Mouse (Mus musculus) olfactory bulb, adult 2 months (tissue): Measurements from ENCODE around the gene Jph4. TPM values are rescaled to one million over a fixed set of nuclear protein-coding genes. Genes with fewer than 3 reads are reported as not detected.
A peak's percentile ranks its signal among the peaks of the same experiment; 100 is the strongest.

Experiments
- H3K27ac ChIP-seq: fragments of 200-500 bp; 2 replicates; pipeline ENCODE4 v1.5.1; 2012; ENCODE audit warnings: low read depth, low read length; ENCODE audit not compliant: insufficient read depth
- H3K4me1 ChIP-seq: fragments of 200-500 bp; 2 replicates; pipeline ENCODE4 v1.6.1; 2012; ENCODE audit warnings: low read length; ENCODE audit not compliant: control insufficient read depth, insufficient read depth
- H3K4me3 ChIP-seq: fragments of 200-500 bp; 2 replicates; pipeline ENCODE4 v1.5.1; 2012; ENCODE audit warnings: mild to moderate bottlenecking, low read depth, low read length, moderate library complexity; ENCODE audit not compliant: insufficient read depth
- CTCF ChIP-seq: fragments of 200-500 bp; IDR thresholded peaks from 2 replicates; pipeline ENCODE4 v1.5.1; 2012; ENCODE audit warnings: low read depth, mild to moderate bottlenecking, low read length, moderate library complexity; ENCODE audit not compliant: insufficient read depth
- POLR2A ChIP-seq: fragments of 200-500 bp; IDR thresholded peaks from 2 replicates; pipeline ENCODE4 v1.6.1; 2012; ENCODE audit warnings: mild to moderate bottlenecking, low read depth, low read length, moderate library complexity; ENCODE audit not compliant: insufficient read depth
- WGBS: fragments of 180-500 bp; shearing (Covaris S2); methylation state at CpG from one replicate; pipeline ENCODE4 v1.1.7; 2018; 5-methylcytosine and 5-hydroxymethylcytosine counted together
- polyA plus RNA-seq: library from polyadenylated mRNA; stranded (reverse); fragments of >200 nt; gene quantifications from 2 replicates; pipeline ENCODE4 v1.2.4, GENCODE M21; 2012; ENCODE audit warnings: low replicate concordance; ENCODE audit not compliant: missing spikeins, insufficient read depth, insufficient read length

Jph4 gene
- polyA plus RNA-seq, 1 experiment: not detected

DNA sequence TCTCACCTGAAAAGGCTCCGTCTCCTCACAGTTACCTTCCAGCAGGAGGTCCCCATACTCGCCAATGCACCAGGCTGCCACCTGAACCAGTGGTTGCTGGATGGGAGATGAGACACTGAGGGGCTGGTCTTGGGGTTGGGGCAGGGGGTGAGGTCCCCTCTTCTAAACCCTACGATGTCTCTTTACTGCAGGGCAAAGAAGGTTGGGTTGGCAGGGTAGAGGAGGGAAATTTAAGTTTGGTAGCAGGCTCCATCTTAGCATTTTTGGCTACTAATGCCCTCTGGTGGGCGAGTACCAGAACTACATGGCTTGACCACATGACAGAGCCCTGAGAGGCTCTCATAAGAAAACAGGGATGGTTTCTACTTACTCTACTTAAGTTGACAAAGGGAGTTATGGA, 15.1 kb downstream of the Jph4 start:
- H3K4me1 ChIP-seq: peaks cover 20% of the 10 kb centered on the region
- H3K4me3 ChIP-seq: no peak overlapping the region
- TF ChIP-seq CTCF: no peak
- TF ChIP-seq POLR2A: no peak
- WGBS: 43% methylated on average over 4 of the region's 4 CpGs
- no peak overlapping the region for H3K27ac ChIP-seq

DNA sequence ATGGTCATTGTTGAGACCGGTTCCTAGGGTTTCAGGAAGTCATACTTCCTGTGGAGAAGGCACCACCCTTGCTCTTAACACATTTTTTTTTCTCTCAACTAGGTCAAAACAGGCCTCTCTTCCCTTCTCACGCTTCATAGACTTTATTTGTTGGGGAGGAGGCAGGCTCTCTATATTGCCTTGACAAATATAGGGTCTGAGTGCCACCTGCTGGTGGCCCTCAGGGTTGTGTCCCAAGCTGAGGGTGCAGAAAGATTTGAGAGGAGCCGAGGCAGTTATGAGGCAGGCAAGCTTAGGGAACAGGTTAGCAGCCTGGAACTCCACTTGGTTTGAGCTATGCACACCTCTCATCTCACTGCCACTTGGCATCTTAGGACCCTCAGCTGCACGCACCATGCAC, 18.7 kb downstream of the Jph4 start:
- Histone ChIP-seq H3K27ac (no peak overlapping the region), H3K4me1 (peaks cover 17% of the 10 kb centered on the region), H3K4me3 (no peak overlapping the region)
- TF ChIP-seq CTCF (no peak), POLR2A (no peak)
- 56% methylated on average over 4 of the region's 4 CpGs for WGBS

DNA sequence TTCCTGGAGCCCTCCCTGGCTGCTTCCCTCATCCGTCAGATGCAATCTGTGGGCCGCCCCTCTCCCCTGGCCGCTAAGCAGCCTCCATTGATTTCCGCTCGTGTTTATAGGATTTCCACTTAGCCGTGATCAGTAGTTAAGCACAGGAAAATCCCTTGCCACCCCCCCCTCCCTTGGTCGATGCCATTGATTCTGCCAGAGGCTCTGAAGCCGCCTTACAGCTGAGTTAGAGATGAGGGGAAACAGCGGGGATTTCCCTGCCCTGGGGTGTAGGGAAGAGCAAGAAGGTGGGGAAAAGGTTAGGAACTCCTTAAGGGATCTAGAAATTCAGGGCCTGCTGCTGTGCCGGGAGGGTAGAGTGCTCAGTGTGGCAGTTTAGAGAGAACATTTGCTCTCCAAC, 19.1 kb downstream of the Jph4 start:
- 63% methylated on average over 10 of the region's 10 CpGs for WGBS
- H3K4me3 ChIP-seq: no peak overlapping the region
- TF ChIP-seq POLR2A (no peak), CTCF (no peak)
- H3K27ac ChIP-seq: no peak overlapping the region
- H3K4me1 ChIP-seq: peaks cover 17% of the 10 kb centered on the region

DNA sequence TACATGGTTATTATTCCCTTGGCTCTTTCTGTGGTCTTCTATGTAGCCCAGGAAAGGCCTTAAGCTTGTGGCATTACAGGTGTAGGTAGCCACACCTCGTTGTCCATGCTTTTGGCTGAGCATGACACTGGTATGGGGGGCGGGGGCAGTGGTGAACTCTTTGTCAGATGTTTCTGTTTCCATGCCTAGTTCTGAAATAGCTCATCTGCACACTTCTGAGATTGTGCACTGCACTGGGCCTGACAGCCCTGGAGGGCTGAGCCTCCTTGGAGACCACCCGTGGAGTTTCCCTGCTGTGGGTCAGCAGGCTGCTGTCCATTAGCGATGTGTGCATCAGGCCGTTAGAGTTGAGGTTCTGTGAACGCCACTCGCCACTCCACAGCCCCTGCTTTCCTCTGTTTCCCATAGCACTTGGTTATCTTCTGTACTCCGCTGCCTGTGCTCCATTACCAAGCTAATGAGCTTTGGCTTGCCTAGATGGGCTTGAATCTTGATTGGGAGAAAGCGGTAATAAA, 20.1 kb downstream of the Jph4 start:
- H3K27ac ChIP-seq: no peak overlapping the region
- peaks cover 17% of the 10 kb centered on the region for H3K4me1 ChIP-seq
- TF ChIP-seq POLR2A (no peak), CTCF (no peak)
- WGBS: 50% methylated on average over 9 of the region's 9 CpGs
- no peak overlapping the region for H3K4me3 ChIP-seq

DNA sequence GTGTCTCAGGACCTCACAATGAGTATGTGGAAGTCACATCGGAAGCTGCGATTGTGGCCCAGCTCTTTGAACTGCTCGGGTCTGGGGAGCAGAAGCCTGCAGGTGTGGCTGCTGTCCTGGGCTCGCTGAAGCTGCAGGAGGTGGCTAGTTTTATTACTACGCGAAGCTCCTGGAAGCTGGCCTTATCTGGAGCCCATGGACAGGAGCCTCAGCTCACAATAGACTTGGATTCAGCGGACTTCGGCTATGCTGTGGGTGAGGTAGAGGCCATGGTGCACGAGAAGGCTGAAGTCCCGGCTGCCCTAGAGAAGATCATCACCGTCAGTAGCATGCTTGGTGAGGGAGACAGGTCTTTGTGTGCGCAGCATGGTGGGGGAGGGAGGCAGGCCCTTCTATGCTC, 21.1 kb downstream of the Jph4 start:
- no peak overlapping the region for H3K27ac ChIP-seq
- 65% methylated on average over 12 of the region's 12 CpGs for WGBS
- H3K4me1 ChIP-seq: peaks cover 21% of the 10 kb centered on the region

DNA sequence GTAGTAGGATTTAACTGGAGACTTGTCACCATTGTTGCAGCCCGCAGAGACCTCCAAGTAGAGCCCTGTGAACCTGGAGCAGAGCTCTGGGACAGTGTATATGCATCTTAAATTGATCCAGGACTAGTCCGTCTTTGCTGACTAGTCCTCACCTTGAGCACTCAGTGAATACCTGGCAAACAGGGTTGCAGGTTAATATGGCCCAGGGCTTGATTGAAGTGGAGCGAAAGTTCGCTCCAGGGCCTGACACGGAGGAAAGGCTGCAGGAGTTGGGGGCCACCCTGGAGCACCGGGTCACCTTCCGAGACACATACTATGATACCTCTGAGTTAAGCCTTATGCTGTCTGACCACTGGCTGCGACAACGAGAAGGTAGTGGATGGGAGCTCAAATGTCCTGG, 21.5 kb downstream of the Jph4 start:
- peak overlapping the region; percentile 84 for H3K4me3 ChIP-seq
- 54% methylated on average over 9 of the region's 9 CpGs for WGBS
- peak overlapping the region; percentile 97; the same call in 1 of the 2 replicates for H3K27ac ChIP-seq
- H3K4me1 ChIP-seq: peaks cover 21% of the 10 kb centered on the region
- no peak for TF ChIP-seq POLR2A
- no peak for TF ChIP-seq CTCF

More for the DNA sequence above, 21.1 kb downstream of the Jph4 start:
- TF ChIP-seq CTCF (no peak), POLR2A (no peak)
- H3K4me3 ChIP-seq: peak overlapping the region; percentile 84

DNA sequence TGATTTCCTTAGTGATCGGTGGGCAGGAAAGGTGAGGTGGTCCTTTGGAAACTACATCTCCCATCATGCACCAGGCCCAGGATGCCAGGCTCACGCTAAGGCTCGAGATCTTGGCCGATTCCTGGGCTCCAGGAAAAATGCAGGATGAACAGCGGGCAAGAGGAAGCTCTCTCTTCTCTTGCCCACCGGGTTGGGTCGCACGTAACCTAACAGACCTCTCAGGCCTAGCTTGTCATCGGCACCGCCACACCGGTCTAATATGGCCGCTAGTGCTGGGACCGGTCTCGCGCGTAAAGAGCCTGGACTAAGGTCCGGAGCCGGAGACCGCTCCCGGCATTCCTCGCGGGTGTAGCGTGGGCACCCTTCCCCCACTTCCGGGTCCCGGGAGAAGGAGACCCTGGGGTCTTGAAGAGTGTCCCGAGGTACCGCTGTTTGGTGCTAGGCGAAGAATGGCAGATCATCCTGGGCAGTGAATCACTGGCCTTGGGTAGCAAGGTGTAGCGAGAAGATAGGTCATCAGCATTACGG, 22.0 kb downstream of the Jph4 start, which contains the start of gene Thtpa:
Thtpa (plus strand) TSS at position 81 of the 528 bp plus-strand sequence.
- WGBS: under 1% methylated on average over 30 of the region's 30 CpGs
- peak within 1 kb of the TSS; percentile 84 for H3K4me3 ChIP-seq
- TF ChIP-seq CTCF (no peak), POLR2A (peak; percentile 76)
- H3K27ac ChIP-seq: peak within 1 kb of the TSS; percentile 97
- H3K4me1 ChIP-seq: peaks cover 21% of the 10 kb centered on the region

DNA sequence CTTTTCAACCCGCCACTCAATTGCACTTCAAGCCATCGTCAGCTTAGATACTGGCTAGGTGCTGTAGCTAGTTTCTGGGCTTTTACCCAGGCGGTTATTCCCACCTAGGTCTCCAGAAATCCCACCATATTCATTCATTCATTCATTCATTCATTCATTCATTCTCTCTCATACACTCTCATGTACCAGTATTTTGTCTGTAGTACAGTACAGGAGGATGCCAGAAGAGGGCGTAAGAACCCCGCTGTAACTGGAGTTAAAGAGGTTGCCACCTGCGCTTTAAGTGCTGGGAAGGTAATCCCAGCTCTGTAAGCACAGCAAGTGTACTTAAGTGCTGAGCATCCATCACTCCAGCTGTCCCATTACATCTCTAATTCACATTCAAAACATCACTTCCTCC, 22.8 kb downstream of the Jph4 start:
- WGBS: 48% methylated on average over 6 of the region's 6 CpGs
- Histone ChIP-seq H3K27ac (no peak overlapping the region), H3K4me3 (no peak overlapping the region), H3K4me1 (peaks cover 27% of the 10 kb centered on the region)
- no peak for TF ChIP-seq CTCF
- no peak for TF ChIP-seq POLR2A

DNA sequence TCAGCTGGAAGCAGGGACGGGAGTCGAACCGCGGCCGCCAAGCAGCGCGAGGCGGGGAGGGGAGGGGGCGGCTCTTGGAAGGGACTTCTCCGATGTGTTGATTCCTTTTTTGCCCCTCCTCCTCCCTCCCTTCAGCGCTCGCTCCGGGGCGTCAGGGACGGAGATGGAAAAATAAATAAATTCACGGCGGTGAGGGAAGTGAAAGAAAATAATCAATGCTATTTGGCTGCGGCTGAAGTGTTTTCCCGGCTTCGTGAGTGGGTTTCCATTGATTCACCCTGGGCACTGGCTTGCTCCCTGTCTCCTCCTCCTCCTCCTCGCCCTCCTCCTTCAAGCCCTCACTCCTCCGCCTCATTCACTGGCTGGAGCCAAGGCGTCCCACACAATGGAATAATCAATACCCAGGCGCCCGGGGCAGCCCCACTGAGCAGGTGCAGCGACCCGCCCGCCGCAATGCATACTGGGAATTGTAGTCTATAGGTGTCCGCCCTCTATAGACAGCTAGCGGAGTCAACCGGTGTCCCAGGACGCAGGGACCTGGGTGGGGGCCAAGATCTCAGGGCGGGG, 24.6 kb downstream of the Jph4 start, which contains the start of gene Zfhx2:
Zfhx2 (minus strand) TSS at position 314 of the 567 bp plus-strand sequence.
- 0 out of 2 replicates have a peak, but pooled peaks have one; percentile 28 for TF ChIP-seq POLR2A
- no peak for TF ChIP-seq CTCF
- peak within 1 kb of the TSS; percentile 93 for H3K27ac ChIP-seq
- H3K4me3 ChIP-seq: peak within 1 kb of the TSS; percentile 86
- peaks cover 28% of the 10 kb centered on the region for H3K4me1 ChIP-seq
- WGBS: under 1% methylated on average over 34 of the region's 34 CpGs

DNA sequence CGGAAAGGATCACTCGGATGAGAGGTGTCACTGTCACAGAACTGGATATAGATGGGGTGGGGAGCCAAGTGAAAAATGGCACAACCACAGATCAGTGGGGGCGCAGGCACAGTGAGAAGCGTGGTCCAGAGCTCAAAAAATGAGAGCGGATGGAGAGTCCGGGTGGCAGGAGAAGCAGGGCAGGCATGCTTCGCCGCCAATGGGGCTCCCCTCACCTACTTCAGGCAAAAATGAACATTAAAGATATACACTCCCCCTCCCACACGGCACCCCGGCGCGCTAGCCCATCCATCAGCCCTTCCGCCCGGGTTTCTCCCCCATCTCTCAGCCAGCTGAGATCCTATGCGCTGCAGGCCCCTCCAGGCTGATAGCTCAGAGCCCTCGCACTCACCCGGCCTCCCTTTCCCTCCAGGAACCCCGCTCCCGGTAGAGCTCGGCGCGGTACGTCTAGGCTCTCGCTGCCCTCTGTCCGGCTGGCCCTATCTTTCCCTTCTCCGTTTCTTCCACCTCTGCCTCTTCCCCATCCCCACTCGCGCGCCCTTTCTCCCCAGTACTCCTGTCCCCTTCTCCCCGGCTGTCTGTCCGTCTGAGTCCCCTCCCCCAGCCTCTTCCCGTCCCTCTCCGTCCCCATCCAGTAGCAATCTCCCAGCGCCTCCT, 25.4 kb downstream of the Jph4 start:
- peaks cover 25% of the 10 kb centered on the region for H3K4me1 ChIP-seq
- WGBS: 3% methylated on average over 34 of the region's 34 CpGs
- H3K27ac ChIP-seq: peak overlapping the region; percentile 93
- TF ChIP-seq CTCF (no peak), POLR2A (no peak)
- H3K4me3 ChIP-seq: peak overlapping the region; percentile 86
